Mouse (Mus musculus) intestine, embryonic 14.5 days (tissue): ENCODE results near the gene Mrvi1. TPM values are rescaled to one million over a fixed set of nuclear protein-coding genes. Genes with fewer than 3 reads are reported as not detected.

Source experiments
- ATAC-seq: fragments of 200-750 bp; cut with Nextera tagmentation; replicated peaks from 2 replicates; pipeline ENCODE4 v1.8.0; 2017; ENCODE audit warnings: low read depth, moderate number of reproducible peaks, moderate TSS enrichment, moderate library complexity; ENCODE audit not compliant: low FRiP score, low TSS enrichment
- DNase-seq: peaks from one replicate; pipeline ENCODE4 v3.0.0-alpha.2; 2018; ENCODE audit warnings: low spot score
- H3K27ac ChIP-seq: fragments of 300-500 bp; sonication (generic); 2 replicates; pipeline ENCODE4 v1.5.1; 2014; ENCODE audit warnings: low read depth, mild to moderate bottlenecking, control low read depth
- H3K27me3 ChIP-seq: fragments of 300-500 bp; sonication (generic); replicated peaks from 2 replicates; pipeline ENCODE4 v1.6.1; 2014; ENCODE audit warnings: low read length, control low read depth; ENCODE audit not compliant: control insufficient read depth, insufficient read depth
- H3K36me3 ChIP-seq: fragments of 300-500 bp; sonication (generic); 2 replicates; pipeline ENCODE4 v1.6.1; 2014; ENCODE audit warnings: low read length, control low read depth; ENCODE audit not compliant: control insufficient read depth, insufficient read depth
- H3K4me1 ChIP-seq: fragments of 300-500 bp; sonication (generic); replicated peaks from 2 replicates; pipeline ENCODE4 v1.6.1; 2014; ENCODE audit warnings: low read length, control low read depth, mixed read lengths; ENCODE audit not compliant: control insufficient read depth, insufficient read depth
- H3K4me2 ChIP-seq: fragments of 300-500 bp; sonication (generic); 2 replicates; pipeline ENCODE4 v1.6.1; 2014; ENCODE audit warnings: low read length
- H3K4me3 ChIP-seq: fragments of 300-500 bp; sonication (generic); 2 replicates; pipeline ENCODE4 v1.5.1; 2014; ENCODE audit warnings: low read depth, low read length, control low read depth, mixed read lengths
- H3K9ac ChIP-seq: fragments of 300-500 bp; sonication (generic); 2 replicates; pipeline ENCODE4 v1.6.1; 2014; ENCODE audit warnings: mild to moderate bottlenecking, low read length
- H3K9me3 ChIP-seq: fragments of 300-500 bp; sonication (generic); 2 replicates; pipeline ENCODE4 v1.6.1; 2016; ENCODE audit warnings: low read length, control low read depth; ENCODE audit not compliant: control insufficient read depth
- WGBS: fragments of 180-500 bp; shearing (Covaris S2); extraction: QIAGEN DNeasy Blood & Tissue Kit; methylation state at CpG from one replicate; pipeline ENCODE4 v1.1.7; 2014; 5-methylcytosine and 5-hydroxymethylcytosine counted together
- polyA plus RNA-seq: library from polyadenylated mRNA; unstranded; fragments of >200 nt; fragmentation: Nextera tagmentation; extraction: Ambion mirVana; gene quantifications from 2 replicates; pipeline ENCODE4 v1.2.1, GENCODE M21; 2014

Gene Mrvi1
- polyA plus RNA-seq, 1 experiment from 2014 or later = 33.1 TPM

GRCm38 (mm10) chr7:110965387-110965786 lies 16.9 kb downstream of the Mrvi1 start:
- Histone ChIP-seq H3K9me3 (no peaks in the 10 kb centered on the region), H3K4me1 (peaks cover 4% of the 10 kb centered on the region; the same call in 1 of the 2 replicates), H3K4me2 (no peak overlapping the region), H3K27me3 (no peaks in the 10 kb centered on the region), H3K4me3 (no peak overlapping the region), H3K36me3 (no peaks in the 10 kb centered on the region), H3K27ac (no peak overlapping the region), H3K9ac (no peak overlapping the region)
- 86% methylated on average over 3 of the region's 3 CpGs for WGBS
- DNase-seq (no peak), ATAC-seq (no peak)

GRCm38 (mm10) chr7:110963655-110963997 lies 18.6 kb downstream of the Mrvi1 start:
- Histone ChIP-seq H3K27me3 (no peaks in the 10 kb centered on the region), H3K9ac (no peak overlapping the region), H3K4me3 (no peak overlapping the region), H3K9me3 (no peaks in the 10 kb centered on the region), H3K27ac (no peak overlapping the region), H3K36me3 (no peaks in the 10 kb centered on the region), H3K4me1 (peaks cover 4% of the 10 kb centered on the region; the same call in 1 of the 2 replicates), H3K4me2 (no peak overlapping the region)
- WGBS = 82% methylated on average over 3 of the region's 3 CpGs
- DNase-seq (no peak), ATAC-seq (no peak)

- Histone ChIP-seq H3K4me3 (no peak overlapping the region), H3K9ac (no peak overlapping the region), H3K27me3 (no peaks in the 10 kb centered on the region), H3K27ac (no peak overlapping the region), H3K4me1 (peaks cover 4% of the 10 kb centered on the region; the same call in 1 of the 2 replicates), H3K36me3 (no peaks in the 10 kb centered on the region), H3K9me3 (no peaks in the 10 kb centered on the region), H3K4me2 (no peak overlapping the region)
- WGBS = 66% methylated on average over 9 of the region's 9 CpGs
- DNase-seq = no peak
- no peak for ATAC-seq
Measured at GRCm38 (mm10) chr7:110962943-110963654, 19.2 kb downstream of the Mrvi1 start.

- Histone ChIP-seq H3K36me3 (no peaks in the 10 kb centered on the region), H3K4me2 (no peak overlapping the region), H3K9ac (no peak overlapping the region), H3K9me3 (no peaks in the 10 kb centered on the region), H3K4me3 (no peak overlapping the region), H3K27me3 (no peaks in the 10 kb centered on the region), H3K4me1 (peaks cover 4% of the 10 kb centered on the region; the same call in 1 of the 2 replicates), H3K27ac (no peak overlapping the region)
- 94% methylated on average over 3 of the region's 3 CpGs for WGBS
- no peak for ATAC-seq
- no peak for DNase-seq
Measured at GRCm38 (mm10) chr7:110962497-110962896, 19.8 kb downstream of the Mrvi1 start.

- H3K9ac ChIP-seq = no peak overlapping the region
- no peak overlapping the region for H3K27ac ChIP-seq
- H3K36me3 ChIP-seq = no peaks in the 10 kb centered on the region
- DNase-seq = no peak
- 0 out of 2 replicates have a peak, but pooled peaks cover 8% of the 10 kb centered on the region for H3K4me1 ChIP-seq
- H3K4me2 ChIP-seq = no peak overlapping the region
- no peaks in the 10 kb centered on the region for H3K9me3 ChIP-seq
- no peaks in the 10 kb centered on the region for H3K27me3 ChIP-seq
- no peak for ATAC-seq
- H3K4me3 ChIP-seq = no peak overlapping the region
- 86% methylated on average over 14 of the region's 14 CpGs for WGBS
Measured at GRCm38 (mm10) chr7:110956422-110957170, 25.7 kb downstream of the Mrvi1 start.

- no peak for ATAC-seq
- Histone ChIP-seq H3K4me3 (no peak overlapping the region), H3K9ac (no peak overlapping the region), H3K27ac (no peak overlapping the region), H3K4me2 (no peak overlapping the region), H3K4me1 (0 out of 2 replicates have a peak, but pooled peaks cover 8% of the 10 kb centered on the region), H3K27me3 (no peaks in the 10 kb centered on the region), H3K36me3 (no peaks in the 10 kb centered on the region), H3K9me3 (no peaks in the 10 kb centered on the region)
- DNase-seq = no peak
- WGBS = 66% methylated on average over 2 of the region's 2 CpGs
Measured at GRCm38 (mm10) chr7:110955576-110955975, 26.7 kb downstream of the Mrvi1 start.

GRCm38 (mm10) chr7:110954072-110954858 lies 28.0 kb downstream of the Mrvi1 start:
- DNase-seq = no peak
- ATAC-seq = no peak
- Histone ChIP-seq H3K36me3 (no peaks in the 10 kb centered on the region), H3K9ac (no peak overlapping the region), H3K27ac (no peak overlapping the region), H3K4me1 (0 out of 2 replicates have a peak, but pooled peaks cover 8% of the 10 kb centered on the region), H3K27me3 (no peaks in the 10 kb centered on the region), H3K9me3 (no peaks in the 10 kb centered on the region), H3K4me2 (no peak overlapping the region), H3K4me3 (no peak overlapping the region)
- 82% methylated on average over 6 of the region's 6 CpGs for WGBS

- 0 out of 2 replicates have a peak, but pooled peaks cover 8% of the 10 kb centered on the region for H3K4me1 ChIP-seq
- no peak overlapping the region for H3K27ac ChIP-seq
- no peaks in the 10 kb centered on the region for H3K36me3 ChIP-seq
- H3K27me3 ChIP-seq = no peaks in the 10 kb centered on the region
- WGBS = 27% methylated on average over 1 of the region's 1 CpGs
- DNase-seq (no peak), ATAC-seq (no peak)
- no peak overlapping the region for H3K4me3 ChIP-seq
- H3K9me3 ChIP-seq = no peaks in the 10 kb centered on the region
- no peak overlapping the region for H3K9ac ChIP-seq
- no peak overlapping the region for H3K4me2 ChIP-seq
Measured at GRCm38 (mm10) chr7:110953210-110953609, 29.1 kb downstream of the Mrvi1 start.
